Mouse (Mus musculus): ENCODE data around the gene Zbtb43.

Zbtb43 gene

DNA sequence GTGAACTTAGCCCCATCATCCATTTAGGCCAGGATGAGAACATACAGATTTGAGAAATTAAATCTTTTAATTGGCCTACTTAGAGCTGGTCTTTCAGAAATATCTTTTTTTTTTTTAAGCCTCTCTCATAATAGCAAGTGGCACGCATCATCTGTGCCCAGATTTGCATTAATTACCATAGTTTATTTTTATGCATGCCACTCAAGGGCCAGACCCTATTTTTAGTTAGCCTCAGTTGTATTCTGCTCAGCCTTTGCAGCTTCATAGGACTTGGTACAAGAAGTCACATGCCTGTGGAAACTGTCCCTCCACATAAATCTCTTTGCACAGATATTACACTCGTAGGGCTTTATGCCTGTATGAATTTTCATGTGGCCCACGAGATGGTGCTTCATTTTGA lies 14.9 kb downstream of the Zbtb43 start:
- peak; percentile 80 for DNase-seq (ENCODE audit: low read depth, low spot score)

DNA sequence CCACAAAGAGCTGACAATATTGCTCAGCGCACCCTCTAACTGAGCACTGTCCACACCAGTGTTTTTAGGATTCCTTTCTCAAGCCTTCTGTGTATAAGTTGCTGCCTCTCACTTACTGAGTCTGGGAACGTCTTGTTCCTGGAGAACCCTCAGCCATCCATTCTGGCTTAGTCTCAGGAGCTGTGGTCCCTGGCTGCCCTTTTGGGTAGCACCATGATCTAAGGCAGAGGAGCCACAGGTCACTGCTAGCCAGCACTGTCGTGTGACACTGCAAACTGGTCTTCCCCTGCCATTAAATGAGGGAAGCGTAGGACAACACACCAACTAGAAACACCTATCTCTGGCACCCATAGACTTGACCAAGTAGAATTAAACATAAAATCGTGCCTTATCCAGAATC lies 15.6 kb downstream of the Zbtb43 start:
- no peak for DNase-seq (ENCODE audit: low read depth, low spot score)

DNA sequence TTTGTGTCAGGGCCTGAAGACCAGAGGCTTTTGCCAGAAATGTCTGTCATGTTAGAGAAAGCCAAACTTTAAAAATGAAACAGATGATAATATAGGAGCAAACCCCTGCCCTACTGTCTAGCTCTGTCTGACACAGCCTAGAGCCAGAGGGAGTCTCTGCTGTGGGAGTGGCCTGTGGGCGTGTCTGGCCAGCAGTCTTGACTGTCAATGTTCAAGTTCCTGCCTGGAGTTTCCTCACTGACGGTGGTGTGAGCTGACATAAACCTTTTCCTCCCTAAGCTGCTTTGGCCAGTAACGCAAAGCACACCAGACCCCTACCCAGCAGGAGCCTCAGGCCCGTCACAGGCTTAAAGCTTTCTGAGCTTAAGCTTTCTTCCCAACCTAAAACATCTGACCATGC lies 16.2 kb downstream of the Zbtb43 start:
- no peak for DNase-seq (ENCODE audit: low read depth, low spot score)

DNA sequence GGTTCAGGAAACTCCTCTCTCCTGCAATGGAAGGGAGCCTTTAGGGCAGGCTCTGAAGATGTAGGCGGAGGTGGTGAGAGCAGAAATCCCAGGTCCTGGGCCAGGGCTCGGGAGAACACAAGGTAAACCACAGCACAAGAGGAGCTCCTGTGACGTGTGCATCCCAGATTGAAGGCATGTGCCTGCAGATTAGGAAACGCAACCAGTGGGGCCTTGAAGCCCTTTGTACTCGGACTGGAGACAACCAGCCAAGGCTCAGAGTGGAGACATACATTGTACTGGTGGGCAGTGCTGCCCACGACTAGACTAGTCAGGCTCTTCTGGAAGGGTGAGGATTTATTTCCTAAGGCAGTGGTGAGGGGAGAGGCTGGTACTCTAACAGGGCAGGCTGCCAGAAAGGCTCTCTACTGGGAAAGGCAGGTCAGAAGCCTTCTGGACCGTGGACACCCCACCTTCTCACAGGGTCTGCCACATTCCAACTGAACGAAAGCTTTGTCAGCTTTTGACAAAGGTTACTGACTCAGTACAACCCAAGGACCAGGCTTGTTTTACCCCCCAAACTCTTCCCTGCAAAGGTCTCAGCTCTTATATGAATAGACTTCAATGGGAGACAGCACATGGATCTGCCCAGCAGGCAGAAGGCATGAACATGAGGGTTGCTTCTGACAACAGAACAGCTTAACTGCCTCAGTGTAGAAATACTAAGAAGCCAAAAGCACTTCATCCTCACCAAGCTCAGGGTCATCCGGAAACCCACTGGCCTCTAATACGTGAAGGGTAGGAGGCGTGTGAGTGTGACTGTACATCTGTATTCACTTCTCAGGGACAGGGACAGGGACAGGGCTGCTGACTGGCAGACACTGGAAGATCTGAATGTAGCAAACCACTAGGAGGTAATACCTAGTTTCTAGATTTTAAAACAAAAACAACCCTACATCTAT lies 17.1 kb downstream of the Zbtb43 start:
- no peak for DNase-seq (ENCODE audit: low read depth, low spot score)

DNA sequence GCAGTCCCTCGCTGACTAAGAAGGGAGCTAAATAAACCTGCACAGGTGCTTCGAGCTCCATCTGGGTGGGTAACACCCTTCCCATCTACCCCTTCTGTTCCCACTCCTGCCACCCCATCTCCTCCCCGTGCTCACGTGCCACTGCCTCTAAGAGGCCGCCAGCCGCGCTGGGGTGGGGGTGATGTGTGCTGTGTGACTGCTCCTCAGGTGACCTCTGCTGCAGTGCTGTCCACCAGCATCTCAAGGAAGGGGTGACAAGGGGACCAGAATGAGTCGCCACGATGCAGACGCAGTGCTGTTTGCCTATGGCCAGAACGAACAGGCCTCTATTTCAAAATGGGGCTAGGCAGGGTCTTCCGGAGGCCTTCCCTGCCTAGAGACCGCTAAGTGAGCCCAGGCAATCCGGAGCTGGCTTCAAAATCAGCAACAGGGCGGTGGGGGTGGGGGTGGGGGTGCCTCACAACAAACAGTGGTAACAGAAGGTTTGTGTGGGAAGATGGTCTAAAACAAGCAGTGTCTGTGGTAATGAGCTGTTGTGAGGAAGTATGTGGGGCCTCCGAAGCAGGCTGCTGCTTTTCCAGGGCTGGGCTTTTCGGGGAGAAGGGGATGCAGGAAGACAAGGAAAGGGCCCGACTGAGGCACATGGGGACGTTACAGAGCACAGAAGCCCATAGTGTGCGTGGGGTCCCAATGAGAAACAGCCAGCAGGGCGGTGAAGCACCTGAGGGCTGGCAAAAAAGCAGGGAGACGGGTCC lies 19.1 kb downstream of the Zbtb43 start:
- DNase-seq (ENCODE audit: low read depth, low spot score): peak; percentile 79

DNA sequence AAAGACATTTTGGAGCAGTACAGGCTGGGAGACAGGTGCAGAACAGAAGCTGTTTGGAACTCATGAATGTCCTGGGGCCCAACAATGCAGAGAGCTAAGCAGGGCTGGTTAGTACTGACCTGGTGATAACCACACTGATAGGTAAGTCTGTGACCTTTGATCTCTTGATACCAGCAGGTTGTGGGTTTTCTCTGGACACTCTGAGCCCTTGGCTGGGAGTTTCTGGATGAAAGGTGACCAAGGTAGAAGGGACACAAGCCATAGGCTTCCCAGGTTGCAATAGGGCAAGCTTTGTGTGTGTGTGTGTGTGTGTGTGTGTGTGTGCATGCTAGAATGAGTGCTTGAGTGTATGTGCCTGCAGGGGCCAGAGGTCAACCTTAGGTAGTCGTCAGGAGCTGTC lies 21.6 kb downstream of the Zbtb43 start:
- no peak for DNase-seq (ENCODE audit: low read depth, low spot score)

DNA sequence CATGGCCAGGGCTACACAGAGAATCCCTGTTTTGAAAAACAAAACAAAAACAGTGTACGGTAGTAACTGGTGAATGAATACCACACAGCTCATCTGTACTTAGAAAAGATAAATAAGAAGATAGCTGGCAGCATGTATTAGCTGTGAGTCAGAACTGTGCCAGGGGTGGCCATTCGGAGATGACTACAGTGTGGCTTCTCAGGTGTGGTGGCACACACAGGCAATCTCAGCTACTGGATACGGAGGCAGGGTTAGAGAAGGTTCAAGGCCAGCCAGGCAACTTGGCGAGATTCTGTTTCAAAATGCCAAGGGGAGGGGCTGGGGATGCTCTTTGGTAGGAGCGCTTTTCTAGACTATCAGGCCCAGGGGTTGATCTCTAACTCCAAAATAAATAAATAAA lies 22.6 kb downstream of the Zbtb43 start:
- DNase-seq (ENCODE audit: low read depth, low spot score): no peak

DNA sequence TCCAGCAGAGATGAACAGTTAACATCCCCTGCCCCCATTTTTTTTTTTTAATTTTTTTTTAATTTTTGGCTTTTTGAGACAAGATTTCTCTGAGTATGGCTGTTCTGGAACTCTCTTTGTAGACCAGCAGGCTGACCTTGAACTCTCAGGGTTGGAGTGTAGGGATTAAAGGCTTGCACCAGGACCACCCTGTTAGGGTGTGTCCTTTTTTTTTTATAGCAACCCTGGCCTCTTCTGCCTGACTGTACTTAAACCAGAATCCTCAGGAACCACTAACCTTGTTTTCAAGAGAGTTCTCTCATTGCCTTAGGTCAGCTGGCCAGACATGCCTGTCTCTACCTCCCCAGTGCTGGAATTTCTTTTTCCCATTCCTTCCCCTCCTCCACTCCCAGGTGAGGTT lies 23.5 kb downstream of the Zbtb43 start:
- DNase-seq (ENCODE audit: low read depth, low spot score): no peak

DNA sequence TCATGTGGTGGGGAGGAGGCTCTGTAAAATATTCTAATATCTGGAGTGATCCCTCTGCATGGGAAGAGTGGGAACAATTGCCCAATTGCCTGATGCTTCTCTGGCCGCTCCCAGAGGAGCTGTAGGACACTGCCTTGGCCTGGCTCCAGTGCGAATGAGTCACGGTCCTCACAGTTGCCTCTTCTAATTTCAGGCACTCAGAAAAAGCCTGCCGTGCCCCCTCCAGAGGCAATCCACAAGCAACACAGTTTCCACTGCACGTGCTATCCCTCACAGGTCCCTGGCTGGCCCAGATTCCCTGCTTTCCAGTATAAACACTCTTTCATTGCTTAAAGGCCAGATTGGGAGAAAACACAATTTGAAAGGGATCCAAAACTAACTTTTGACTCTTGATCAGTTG lies 24.0 kb downstream of the Zbtb43 start:
- peak; percentile 86 for DNase-seq (ENCODE audit: low read depth, low spot score)

DNA sequence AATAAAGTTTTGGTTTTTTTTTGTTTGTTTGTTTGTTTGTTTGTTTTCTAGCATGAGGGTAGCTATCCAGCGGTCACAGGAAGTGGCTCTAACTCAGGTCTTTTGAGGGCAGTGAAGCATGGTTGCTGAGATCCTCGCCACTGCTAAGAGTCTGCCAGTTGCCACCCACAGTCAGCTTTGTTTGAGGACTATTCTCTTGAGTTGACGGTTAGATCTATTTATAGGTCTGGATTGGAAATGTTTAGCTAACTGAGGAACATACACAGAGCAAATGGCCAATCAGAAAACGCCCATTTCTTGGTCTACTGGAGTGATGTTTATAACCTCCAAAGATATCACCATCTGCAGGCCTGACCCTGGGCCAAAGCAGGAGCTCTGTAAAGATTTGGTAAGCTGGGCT lies 25.7 kb downstream of the Zbtb43 start:
- no peak for DNase-seq (ENCODE audit: low read depth, low spot score)

DNA sequence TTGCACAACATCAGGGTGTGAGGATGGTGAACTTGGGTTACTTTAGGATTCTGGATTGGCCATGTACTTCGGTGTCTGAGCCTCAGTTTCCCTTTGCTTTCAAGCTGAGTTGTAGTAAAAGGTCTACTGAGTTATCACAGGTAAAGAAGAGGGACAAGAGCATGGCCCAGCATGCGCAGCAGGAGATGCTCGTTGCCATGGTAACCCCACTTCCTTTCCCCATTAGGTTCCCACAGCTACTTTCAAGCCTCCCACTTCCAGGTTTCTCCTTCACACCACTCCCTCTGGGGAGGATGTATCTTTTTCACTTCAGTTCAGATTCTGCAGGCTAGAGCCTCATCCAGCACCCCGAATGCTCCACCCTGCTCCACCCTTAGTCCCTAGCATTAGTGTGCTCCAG lies 27.5 kb downstream of the Zbtb43 start:
- DNase-seq (ENCODE audit: low read depth, low spot score): peak; percentile 90

DNA sequence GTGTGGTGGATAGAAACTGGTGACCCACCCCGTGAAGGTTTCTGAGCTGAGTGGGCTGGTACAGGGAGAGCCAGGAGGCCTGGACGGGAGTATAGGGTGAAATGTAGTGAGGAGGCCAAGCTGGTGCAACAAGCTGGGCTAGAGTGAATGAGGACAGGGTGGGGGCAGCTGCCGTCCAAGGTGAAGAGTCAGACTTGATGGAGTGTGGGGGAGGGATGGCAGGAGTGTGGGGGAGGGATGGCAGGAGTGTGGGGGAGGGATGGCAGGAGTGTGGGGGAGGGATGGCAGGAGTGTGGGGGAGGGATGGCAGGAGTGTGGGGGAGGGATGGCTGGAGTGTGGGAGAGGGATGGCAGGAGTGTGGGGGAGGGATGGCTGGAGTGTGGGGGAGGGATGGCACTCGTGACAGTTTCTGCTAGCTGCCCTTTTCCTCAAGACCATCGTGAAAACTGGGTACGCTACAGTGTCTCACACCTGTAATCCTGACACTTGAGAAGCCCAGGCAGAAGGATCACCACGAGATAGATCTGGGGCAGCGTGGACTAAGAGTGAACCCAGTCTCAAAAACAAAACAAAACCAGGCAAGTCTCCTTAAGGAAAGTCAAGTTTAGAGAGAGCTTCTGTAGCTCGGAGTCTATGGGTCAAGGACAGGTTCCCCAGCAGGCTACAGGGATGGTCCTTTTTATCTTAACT lies 28.2 kb downstream of the Zbtb43 start:
- DNase-seq (ENCODE audit: low read depth, low spot score): no peak

DNA sequence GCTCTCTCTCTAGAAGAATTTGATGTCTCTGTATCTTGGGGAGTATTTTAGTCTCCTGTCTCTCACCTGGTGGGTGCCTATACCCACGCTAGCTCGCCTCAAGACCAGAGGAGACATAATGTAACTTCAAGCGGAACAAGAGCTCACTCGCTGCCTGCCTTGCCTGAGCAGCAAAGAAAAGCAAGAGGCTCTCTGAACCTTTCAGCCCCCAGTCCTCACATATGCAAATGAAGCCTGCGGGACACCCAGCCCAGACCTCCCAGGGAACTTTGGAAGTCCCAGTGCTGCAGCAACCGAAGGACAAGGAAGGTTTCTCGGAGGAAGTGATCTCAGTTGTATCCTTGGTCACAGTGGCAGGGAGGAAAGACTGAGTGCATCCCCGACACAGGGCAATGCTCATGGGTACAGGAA lies 28.9 kb downstream of the Zbtb43 start:
- DNase-seq (ENCODE audit: low read depth, low spot score): peak; percentile 65

DNA sequence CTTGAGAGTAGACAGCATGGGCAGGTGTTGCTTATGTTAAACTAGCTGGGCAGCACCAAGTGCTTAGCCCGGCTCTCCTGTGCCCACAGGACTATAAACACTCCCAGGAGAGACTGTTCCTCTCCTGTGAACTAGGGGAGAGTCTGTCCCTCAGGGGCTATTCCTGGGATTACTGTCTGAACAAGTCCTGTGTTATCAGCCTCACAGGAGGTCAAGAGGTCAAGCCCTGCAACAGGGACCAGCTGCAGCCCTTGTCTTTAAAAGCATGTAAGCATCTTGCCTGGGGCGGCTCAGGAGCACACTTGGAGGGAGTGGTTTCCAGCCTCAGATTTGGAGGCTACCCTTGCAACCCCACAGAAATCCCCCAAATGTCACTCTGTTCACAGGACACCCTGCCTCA lies 30.0 kb downstream of the Zbtb43 start:
- DNase-seq (ENCODE audit: low read depth, low spot score): no peak

DNA sequence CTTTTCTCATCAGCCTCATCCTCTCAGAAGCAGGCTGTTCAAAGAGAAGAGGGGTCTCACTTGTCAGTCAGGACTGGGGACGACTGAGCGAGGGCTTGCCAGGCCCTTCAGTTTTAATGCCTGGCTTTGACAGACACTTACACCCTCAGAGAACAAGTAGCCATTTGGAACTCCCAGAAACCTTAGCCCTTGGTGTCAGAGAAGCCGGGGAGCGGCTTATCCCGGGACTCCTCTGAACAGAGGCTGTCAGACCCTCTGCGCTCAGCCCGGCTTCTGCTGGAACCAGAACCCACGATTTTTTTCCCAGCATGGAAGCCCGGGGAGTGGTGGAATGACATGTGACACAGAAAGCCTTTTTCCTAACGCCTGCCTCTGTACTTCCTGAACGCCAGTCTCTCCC lies 31.2 kb downstream of the Zbtb43 start:
- no peak for DNase-seq (ENCODE audit: low read depth, low spot score)

DNA sequence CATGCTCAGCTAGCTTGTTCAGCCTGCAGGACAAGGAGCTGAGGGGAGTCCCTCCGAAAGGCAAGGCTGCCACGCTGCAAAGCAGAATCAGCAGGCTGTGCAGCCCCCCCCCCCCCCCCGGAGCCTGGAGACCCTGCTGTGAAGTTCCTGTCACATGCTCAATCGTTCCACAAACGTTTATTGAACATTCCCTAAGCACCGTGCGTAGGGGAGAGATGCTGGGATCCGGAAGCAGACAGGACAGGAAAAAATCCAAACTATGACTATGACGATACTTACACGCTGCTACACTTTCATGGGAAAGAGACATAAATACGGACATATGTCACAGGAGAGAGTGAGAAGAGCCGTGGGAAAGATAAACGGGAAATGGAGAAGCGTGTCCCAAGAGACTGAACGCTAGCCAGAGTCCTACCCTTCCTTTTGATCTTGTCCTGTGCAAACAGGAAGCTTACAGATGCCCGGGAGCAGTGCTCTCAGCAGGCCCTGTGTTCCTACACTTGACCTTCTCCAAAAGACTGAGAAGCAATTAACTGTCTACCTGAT lies 32.3 kb downstream of the Zbtb43 start:
- no peak for DNase-seq (ENCODE audit: low read depth, low spot score)

DNA sequence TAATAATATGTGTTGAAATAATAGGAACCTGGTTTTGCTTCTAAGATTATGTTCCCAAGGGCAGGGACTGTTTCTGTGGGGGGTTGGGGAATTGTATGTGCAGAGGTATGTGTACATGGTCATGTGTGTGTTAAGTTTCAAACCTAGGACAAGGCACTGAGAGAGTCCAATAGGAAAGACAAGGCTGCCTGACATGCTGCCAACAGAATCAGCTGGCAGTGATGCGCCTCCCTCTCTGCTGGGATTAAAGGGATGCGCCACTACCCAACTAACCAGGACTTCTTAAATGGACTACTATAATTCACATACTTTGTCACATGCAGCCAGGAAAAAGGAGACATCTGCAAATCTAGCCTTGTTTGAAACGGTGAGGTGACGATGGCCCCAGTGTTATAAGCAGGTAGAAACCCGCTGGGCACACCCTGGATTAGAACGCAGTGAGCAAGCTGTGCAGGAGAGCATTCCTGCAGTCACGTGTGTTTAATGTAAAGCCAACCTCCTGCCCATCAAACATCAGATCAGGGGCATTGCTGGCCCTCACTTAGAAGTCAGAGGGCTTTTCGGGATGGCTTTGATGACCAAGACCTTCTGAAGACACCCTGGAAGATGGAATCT lies 33.2 kb downstream of the Zbtb43 start:
- DNase-seq (ENCODE audit: low read depth, low spot score): no peak

DNA sequence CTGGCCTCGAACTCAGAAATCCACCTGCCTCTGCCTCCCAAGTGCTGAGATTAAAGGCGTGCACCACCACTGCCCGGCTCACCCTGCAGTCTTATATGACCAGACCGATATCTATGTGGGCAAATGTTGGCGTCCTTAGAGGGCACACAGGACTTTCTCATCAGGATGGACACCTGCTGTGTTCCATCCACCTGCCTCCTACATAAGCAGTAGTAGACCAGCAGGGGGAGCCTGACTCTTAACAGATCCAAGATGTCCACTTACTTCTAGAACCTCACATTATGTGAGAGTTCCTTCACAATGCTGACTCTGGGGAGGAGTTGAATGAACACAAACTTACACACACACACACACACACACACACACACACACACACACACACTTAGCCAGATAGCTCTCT lies 35.5 kb downstream of the Zbtb43 start:
- DNase-seq (ENCODE audit: low read depth, low spot score): no peak

DNA sequence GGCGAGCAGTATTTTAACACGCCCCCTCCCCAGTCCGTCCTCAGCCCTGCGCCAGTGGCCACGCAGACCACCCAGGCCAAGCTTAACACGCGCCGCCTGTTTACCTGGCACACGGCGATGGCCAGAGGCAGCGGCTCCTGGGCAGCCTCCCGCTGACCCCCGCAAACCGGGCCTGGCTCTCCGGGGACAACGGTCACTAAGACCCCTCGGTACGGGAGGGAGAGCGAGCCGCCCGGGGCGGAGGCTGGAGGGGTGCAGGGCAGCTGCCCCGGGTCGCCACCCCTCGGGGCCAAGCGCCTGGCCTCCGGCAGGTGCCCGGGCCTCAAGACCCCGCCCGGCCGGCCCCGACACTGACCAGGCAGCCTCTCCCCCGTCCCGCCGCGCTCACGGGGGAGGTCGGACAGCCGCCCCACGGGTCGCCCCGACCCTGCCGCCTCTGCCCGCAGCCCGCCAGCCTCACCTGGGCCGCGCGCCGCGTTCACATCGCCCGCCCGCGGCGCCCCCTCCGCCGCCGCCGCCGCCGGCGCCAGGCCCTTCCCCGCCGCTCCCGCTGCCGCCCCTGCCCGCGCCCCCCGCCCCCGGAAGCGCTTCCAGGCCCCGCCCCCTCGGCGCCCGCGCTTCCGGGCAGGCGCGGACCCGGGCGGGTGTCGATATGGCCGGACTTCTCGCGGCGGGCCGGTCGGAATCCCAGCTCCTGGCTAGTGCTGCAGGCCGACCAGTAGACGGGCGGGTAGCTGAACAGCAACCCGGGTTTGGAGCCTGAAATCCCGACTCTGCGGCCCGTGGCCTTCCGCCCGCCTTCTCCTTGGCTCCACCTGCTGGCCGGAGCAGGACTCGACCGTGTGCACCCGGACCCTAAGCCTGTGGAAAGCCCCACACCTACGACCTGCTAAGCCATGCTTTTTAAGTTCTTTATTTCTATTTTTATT lies 37.3 kb downstream of the Zbtb43 start, which contains the start of gene Zbtb34:
TSS of gene Zbtb34 (minus strand) at position 554 of the 929 bp plus-strand sequence.
- DNase-seq (ENCODE audit: low read depth, low spot score): no peak

DNA sequence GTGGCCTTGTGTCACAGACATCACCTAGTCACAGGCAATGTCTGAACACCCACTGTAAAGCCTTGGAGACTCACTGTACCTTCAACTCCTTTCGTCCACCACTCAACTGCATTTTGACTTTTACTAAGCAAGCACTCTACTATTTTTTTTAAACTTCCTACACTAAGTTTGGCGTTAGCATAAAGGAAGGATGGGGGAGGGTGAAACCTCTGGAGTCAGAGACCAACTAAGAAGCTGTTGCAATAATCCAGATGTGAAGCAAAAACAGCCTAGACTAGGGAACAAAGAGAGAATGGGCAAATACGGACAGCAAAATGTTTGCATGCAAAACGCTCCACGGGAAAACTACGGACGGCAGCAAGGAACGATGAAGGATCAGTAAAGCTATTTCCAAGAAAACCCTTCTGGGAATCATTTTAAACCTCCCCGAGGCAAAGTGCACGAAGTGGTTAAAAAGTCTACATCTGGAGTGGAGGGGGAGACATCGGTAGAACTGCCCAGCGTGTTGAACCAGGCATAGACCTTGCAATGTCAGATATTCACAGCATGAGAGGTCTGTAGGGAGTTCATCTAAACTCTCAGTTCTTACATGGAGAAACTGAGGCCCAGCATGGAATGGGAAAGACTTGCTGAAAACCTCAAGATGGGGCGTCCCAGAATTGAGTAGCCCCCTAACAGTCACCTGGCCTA lies 38.1 kb downstream of the Zbtb43 start:
- DNase-seq (ENCODE audit: low read depth, low spot score): no peak
